Mouse (Mus musculus) lung, postnatal 4 days (tissue): Measurements from ENCODE around the gene Slpi.

Experiments used
- DNase-seq, 2 experiments: peaks; one replicate each; pipeline ENCODE4 v3.0.0; 2021

Gene Slpi

DNA sequence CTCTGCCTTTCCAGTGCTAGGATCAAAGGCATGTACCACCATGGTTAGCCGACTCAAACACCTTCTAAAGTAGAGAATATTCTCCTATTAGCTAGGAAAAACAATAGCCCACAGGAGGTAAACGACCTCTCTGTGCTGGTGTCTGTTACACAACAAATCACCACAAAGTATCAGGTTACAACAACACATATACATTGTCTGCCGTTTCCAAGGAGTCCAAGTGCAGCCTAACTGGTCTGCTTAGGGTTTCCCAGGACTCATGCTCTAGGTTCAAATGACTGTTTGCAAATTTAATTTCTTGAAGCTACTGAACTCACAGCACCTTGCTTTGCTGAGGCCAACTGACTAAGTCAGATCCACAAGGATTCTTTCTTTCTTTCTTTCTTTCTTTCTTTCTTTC is 30.6 kb upstream of the Slpi start:
- no peak for DNase-seq

GRCm38 (mm10) chr2:164418308-164418875 is 29.5 kb upstream of the Slpi start:
- DNase-seq: no peak

GRCm38 (mm10) chr2:164417198-164417597 is 28.3 kb upstream of the Slpi start:
- DNase-seq: peak in 1 of 2 experiments; percentile 47

DNA sequence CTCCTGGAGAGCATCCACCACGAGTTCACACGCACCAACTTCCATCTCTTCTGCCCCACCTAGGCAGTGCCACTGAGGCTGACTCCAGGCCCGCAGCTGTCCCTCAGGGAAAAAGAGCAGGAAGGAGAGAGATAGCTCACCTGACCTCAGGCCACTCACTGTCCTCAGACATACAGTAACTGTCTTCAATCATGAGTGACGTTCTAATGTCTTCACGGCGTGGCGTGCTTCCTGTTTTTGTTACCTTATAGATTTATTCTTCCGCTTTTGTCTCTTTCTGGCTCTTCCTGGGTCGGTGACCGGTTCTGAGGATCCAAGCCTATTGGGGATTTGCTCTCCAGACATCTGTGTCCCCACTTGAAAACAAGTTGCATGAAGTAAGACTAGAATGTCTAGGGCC is 25.7 kb upstream of the Slpi start:
- no peak for DNase-seq

DNA sequence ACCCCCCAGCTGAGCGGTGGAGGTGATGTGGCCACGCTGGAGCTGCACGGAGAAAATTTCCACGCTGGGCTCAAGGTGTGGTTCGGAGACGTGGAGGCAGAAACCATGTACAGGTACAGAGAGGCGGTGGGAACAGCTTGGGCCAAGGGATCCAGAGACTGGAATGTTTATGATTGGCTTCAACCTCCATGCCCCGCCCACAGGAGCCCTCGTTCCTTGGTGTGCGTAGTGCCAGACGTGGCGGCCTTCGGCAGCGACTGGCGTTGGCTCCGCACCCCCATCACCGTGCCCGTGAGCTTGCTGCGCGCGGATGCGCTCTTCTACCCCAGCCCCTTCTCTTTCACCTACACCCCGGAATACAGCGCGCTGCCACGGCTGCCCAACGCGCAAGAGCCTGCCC is 25.3 kb upstream of the Slpi start:
- DNase-seq: peak in 1 of 2 experiments; percentile 52

GRCm38 (mm10) chr2:164407708-164408107 is 18.8 kb upstream of the Slpi start:
- DNase-seq: peak; percentile 81 to 82

DNA sequence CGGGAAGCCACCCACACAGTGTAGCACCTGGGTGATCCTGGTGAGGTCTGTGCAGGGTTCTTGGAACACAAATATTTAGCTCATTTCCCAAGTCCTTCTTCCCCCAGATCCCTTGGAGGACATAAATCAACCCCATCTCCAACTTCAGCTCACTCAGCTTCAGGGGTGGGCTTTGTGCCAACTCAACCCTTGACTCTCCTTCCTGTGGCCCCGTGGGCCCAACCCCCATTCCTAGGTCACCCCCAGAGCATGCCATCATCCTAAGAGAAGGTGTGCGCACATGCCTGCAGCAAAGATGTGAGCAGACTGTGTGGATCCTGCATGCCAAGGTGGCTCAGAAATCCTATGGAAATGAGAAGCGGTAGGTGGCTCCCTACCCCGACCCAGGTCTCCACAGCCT is 16.6 kb upstream of the Slpi start:
- DNase-seq: peak; percentile 55 to 67

DNA sequence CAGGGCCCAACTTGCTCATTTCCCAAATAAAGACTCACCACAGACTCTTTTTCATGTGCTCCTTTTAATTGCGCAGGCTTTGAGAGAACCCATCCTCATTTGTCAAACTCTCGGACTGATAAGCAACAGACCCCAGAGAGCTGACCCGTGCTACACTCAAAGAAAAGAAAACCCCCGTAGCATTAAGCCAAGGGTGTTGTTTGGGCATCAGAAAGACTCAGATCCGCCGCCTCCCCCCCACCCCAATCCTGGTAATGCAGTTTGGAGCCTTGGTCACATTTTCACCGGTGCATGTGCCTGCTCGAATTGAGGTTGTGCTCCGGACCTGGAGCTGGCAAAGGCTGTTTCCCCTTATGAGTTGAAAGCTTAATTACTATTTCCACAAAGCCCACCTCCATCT is 16.2 kb upstream of the Slpi start, which contains the start of gene Matn4:
Gene Matn4 (minus strand): TSS at position 101 of the 400 bp plus-strand sequence.
- DNase-seq: no peak

DNA sequence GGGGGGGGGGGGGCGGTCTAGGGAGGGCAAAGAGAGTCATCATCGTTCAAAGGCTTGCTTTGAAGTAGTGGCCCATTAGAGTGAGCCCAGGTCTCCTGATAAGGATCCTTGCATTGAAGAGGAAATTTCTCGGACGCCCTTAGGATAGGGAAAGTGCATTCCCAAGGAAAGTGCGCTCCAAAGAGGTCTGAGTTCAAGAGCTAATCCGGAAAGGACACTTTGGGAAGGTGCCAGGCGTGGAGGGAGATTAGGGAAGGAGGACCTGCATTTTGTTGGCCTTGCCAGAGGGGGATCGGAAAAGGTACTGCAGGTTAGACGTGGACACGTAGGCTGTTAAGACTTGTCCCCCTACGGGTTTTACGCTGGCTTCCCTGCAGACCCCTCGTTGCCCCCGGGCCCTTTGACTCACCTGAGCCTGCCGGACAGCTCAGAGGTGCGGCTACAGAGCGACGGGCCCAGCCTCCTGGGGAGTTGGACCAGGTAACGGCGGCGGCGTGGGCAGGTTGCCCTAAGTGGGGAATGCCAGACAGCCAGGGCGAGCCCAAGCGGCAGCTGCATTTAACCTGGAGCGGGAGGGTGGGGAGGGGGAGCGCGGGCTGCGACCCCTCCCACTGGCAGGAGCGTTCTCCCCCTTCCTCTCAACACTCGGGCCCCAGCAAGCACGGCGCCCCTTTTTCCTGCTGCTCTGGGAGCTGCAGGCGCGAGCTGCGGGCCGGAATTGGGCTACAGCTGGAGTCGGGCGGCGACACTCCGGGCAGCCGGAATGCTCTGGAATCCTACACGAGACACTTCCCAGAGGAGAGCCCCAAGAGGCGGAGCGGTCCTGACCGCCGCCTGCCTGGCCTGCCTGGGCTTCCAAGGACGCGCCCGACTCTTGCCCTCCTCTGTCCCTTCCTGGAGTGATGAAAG is 15.4 kb upstream of the Slpi start:
- peak; percentile 85 to 88 for DNase-seq

GRCm38 (mm10) chr2:164403396-164404081 is 14.6 kb upstream of the Slpi start:
- DNase-seq: peak; percentile 57 to 83

GRCm38 (mm10) chr2:164402906-164403305 is 14.0 kb upstream of the Slpi start, which contains the start of gene Rbpjl:
TSS of gene Rbpjl (plus strand) at chr2:164403141.
- peak; percentile 85 to 88 for DNase-seq

DNA sequence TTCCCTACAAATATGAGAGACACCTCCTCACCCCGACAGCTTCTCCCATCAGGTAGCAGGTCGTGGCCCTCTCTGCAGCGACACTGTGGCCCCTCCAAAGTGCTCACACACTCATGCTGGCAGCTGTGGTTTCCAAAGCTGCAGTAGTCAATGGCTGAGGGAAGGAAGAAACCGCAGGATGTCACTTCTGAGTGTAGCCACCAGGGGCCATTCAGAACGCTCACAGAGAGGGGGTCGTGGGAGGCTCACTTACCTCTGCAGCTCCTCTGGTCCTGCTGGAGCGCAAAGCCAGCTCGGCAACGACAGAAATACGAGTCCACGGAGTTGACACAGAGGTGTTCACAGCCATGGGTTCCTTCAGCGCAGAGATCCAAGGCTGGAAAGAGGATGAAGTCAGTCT is 8.0 kb upstream of the Slpi start:
- DNase-seq: no peak

DNA sequence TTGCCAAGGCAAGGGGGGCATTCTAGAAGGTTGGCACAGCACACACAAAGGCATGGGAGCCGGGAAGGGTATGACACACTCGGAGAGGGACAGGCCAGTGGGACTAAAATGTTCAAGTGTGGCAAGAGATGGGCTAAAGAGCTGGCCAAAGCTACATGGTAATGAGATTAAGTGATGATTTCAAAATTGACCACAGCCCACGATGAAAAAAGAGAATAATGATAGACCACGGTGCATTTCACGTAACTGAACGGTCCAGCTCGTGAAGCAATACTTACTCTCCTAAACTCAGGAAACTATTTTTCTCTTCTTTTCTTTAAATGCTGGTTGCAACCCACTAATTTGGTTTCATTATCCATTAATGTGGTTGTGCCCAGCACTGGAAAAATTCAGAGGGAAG is 7.2 kb upstream of the Slpi start:
- no peak for DNase-seq

- no peak for DNase-seq
Measured at GRCm38 (mm10) chr2:164393126-164393525, 4.2 kb upstream of the Slpi start.

DNA sequence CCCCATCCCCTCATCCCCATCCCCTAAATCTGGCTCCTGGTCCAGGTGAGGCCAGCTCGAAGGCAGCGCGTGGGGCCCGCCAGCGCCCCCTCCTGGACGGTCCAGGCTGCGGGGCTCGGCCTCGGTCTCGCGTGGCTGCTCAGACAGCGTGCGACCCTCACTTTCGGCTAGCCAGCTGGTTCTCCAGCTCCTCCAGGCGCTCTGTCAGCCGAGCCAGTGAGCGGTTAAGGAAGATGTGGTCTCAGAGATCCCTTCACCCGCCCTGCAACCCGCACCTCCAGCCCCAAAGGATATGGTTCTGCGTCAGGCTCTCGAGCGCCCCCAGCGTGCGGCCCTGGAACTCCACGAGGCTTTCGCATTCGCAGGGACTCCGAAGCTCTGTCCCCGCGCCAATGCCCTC is 604 bp upstream of the Slpi start:
- peak; percentile 86 to 89 for DNase-seq

DNA sequence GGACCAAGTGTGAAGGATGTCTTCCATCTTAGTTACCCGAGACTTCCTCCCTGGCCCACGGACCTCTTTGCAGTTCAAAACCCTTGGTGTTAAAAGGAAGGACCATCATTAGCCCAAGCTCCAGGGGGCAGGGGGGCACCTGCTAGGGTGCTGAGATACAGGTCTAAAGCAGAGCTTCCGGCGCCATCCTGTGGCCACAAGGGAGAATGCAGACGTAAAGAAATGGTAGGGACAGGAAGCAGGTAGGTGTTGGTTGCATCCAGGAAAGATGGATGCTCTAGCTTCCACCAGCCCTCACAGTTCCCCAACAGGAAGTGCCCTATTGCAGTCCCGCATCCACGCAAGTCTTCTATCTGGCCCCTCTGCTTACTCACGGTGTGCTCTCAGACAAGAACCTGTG is 1.9 kb downstream of the Slpi start:
- peak; percentile 51 to 61 for DNase-seq

DNA sequence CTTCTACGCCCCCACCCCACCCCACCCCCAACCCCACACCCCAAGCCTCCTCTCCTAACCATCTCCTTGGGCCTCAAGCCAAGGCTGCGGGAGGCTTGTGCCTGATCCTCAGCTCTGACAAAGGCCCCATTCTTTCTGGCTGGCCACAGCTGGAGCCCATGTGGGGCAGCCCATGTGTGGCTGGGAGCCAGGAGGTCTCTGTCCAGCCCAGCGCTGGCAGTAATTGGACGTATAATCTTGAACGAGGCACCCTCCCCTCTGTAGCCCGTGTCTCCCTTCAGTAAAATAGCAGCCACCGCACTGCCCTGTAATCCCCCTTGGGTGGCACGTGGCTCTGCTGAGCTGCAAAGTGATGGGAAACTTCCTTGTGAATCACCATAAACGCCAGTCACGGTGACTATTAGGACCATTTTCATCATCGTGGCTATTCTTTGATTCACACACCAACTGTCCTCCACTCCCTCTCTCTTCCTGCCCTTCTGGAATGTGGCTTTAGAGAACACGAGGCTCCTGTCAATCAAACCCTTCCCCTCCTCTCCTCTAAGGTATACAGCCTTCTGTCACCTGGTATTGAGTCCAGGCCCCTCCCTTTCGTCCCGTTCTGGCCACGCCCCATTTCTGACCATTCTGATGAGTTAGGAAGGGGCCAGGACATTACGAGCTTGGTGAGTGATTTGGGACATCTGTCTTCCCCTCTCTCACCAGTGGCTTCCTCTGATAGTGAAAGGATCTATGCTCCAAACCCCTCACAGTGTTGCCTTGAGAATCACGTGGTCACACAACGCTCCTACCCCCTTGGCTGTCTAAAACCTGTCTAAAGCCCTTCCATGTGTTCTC is 2.8 kb downstream of the Slpi start:
- DNase-seq: peak in 1 of 2 experiments; percentile 70

GRCm38 (mm10) chr2:164383656-164384399 is 5.1 kb downstream of the Slpi start:
- DNase-seq: no peak

- DNase-seq: no peak
Measured at GRCm38 (mm10) chr2:164382971-164383370, 5.9 kb downstream of the Slpi start.

DNA sequence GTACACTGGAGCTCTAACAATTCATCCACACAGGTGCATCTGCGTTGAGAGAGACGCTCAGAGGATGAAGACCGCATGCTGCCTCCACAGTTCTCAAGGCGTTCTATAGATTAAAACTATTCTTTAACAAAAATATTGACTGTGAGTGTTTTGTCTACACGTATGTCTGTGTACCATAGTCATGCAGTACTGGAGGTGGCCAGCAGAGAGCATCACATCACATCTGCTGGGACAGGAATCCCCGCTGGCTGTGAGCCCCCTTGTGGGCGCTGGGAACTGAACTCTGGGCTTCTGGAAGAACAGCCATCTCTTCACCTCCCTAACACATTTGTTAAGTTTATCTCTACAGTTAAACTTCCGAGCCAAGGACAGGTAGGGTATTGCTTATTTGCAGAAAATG is 7.2 kb downstream of the Slpi start:
- peak in 1 of 2 experiments; percentile 17 for DNase-seq

DNA sequence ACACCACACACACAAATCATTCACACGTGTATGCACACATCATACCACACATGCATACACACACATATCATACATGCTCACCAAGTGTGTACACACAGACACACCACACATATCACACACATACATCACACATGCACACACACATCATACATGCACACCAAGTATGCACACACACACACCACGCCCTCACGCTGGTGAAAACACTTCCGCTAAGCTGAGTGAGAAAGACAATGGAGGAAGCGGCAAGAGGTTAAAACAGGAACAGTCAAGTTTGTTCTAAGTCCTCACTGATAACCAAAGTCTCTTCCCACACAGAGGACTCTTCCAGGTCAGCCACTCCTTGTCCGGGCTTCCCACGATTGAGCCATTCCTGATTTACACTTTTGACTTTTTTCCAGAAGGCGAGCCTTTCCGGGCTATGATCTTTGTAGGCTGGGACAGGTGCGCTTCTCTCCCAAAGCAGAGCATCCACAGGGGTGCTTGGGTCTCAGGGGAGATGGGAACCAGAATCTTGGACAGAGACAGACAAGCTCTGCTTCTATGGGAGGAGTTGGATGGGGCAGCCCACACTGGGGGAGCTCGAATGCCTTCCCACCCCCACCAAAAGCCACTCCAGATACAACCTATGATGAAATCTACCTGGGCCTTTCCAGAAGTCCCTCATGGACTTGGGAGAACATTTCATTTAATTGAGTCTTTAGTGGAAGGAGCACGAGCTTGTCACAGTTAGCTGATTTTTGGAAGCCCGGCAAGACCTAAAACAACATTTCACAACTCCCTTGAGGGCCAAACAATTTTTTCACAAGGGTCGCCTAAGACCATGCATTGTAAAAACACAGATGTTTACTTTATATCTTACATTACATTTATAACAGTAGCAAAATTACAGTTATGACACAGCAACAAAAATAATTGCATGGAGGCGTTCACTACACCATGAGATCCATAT is 11.1 kb downstream of the Slpi start:
- DNase-seq: no peak
